15 mouse cellular contexts compared by ENCODE assay signal in genomic region chr7:83744250-83744649, GRCm38 (mm10). TPM values are rescaled to one million over a fixed set of nuclear protein-coding genes. Genes with fewer than 3 reads are reported as not detected.
DNase-seq lines count a peak whose midpoint lies in the region; ATAC-seq lines count a peak whose summit lies in the region.
"Had no signal": no experiment of that assay in that cellular context is flagged by ENCODE, and none has a peak within 500 bp of the region (broad histone marks: within the 10 kb centered on the region; RNA-seq: fewer than 3 reads in every experiment).

No protein-coding gene starts in this region.

- no peaks in the 10 kb centered on the region for H3K9me3 ChIP-seq in hindbrain, embryonic 13.5 days
- H3K9me3 ChIP-seq in hindbrain, embryonic 11.5 days (ENCODE audit: control insufficient read depth, low read length): no peaks in the 10 kb centered on the region
- H3K9me3 ChIP-seq in midbrain, embryonic 15.5 days: no peaks in the 10 kb centered on the region
- H3K9me3 ChIP-seq in midbrain, embryonic 11.5 days (ENCODE audit: control insufficient read depth, low read length): no peaks in the 10 kb centered on the region
- no peaks in the 10 kb centered on the region for H3K9me3 ChIP-seq in stomach, embryonic 15.5 days
- H3K9me3 ChIP-seq: embryonic facial prominence, embryonic 12.5 days; G1E; liver, embryonic 13.5 days had no signal

- ATAC-seq in hindbrain, embryonic 13.5 days (ENCODE audit: low FRiP score): peak; percentile 36; the same call in 1 of the 2 replicates
- no peak for ATAC-seq in hindbrain, embryonic 11.5 days (ENCODE audit: low FRiP score)
- peak; percentile 80 for ATAC-seq in midbrain, embryonic 15.5 days (replicated peaks)
- no peak for ATAC-seq in midbrain, embryonic 11.5 days (ENCODE audit: low FRiP score)
- ATAC-seq in stomach, embryonic 15.5 days (ENCODE audit: insufficient read depth, low FRiP score, low read depth): no peak
- ATAC-seq: intestine, postnatal 0 days had no signal

- peak; percentile 5 to 27 for DNase-seq in cerebellum, postnatal 25 days
- no peak for DNase-seq in cerebellum, postnatal 10 days
- DNase-seq in hindbrain, embryonic 11.5 days (ENCODE audit: low spot score): no peak
- DNase-seq in midbrain, embryonic 11.5 days (ENCODE audit: low spot score, missing footprints): no peak
- DNase-seq in thymus, postnatal 4 days: no peak
- DNase-seq: gastrocnemius, postnatal 14 days; liver, embryonic 13.5 days; thymus, postnatal 14 days had no signal

- H3K4me3 ChIP-seq in hindbrain, embryonic 13.5 days: no peak overlapping the region
- no peak overlapping the region for H3K4me3 ChIP-seq in hindbrain, embryonic 11.5 days (ENCODE audit: low read depth, low read length)
- no peak overlapping the region for H3K4me3 ChIP-seq in midbrain, embryonic 15.5 days
- no peak overlapping the region for H3K4me3 ChIP-seq in midbrain, embryonic 11.5 days (ENCODE audit: low read depth, low read length)
- no peak overlapping the region for H3K4me3 ChIP-seq in stomach, embryonic 15.5 days (replicated peaks)
- H3K4me3 ChIP-seq: embryonic facial prominence, embryonic 12.5 days; liver, embryonic 13.5 days had no signal

- H3K27ac ChIP-seq in hindbrain, embryonic 13.5 days: no peak overlapping the region
- H3K27ac ChIP-seq in hindbrain, embryonic 11.5 days (ENCODE audit: low read depth, low read length): no peak overlapping the region
- H3K27ac ChIP-seq in midbrain, embryonic 15.5 days: no peak overlapping the region
- no peak overlapping the region for H3K27ac ChIP-seq in midbrain, embryonic 11.5 days (ENCODE audit: low read depth, low read length)
- H3K27ac ChIP-seq in stomach, embryonic 15.5 days: no peak overlapping the region
- H3K27ac ChIP-seq: liver, embryonic 13.5 days had no signal

- H3K4me2 ChIP-seq in hindbrain, embryonic 13.5 days: no peak overlapping the region
- H3K4me2 ChIP-seq in hindbrain, embryonic 11.5 days (replicated peaks; ENCODE audit: low read depth, low read length): no peak overlapping the region
- H3K4me2 ChIP-seq in midbrain, embryonic 15.5 days: no peak overlapping the region
- no peak overlapping the region for H3K4me2 ChIP-seq in midbrain, embryonic 11.5 days
- peak overlapping the region; percentile 41; the same call in 1 of the 2 replicates for H3K4me2 ChIP-seq in stomach, embryonic 15.5 days
- H3K4me2 ChIP-seq: liver, embryonic 13.5 days had no signal

- H3K4me1 ChIP-seq in hindbrain, embryonic 13.5 days (replicated peaks): peaks cover 12% of the 10 kb centered on the region
- H3K4me1 ChIP-seq in hindbrain, embryonic 11.5 days (replicated peaks; ENCODE audit: control insufficient read depth, insufficient read depth, low read length): no peaks in the 10 kb centered on the region
- H3K4me1 ChIP-seq in midbrain, embryonic 15.5 days: peaks cover 7% of the 10 kb centered on the region; the same call in 1 of the 2 replicates
- peaks cover 4% of the 10 kb centered on the region for H3K4me1 ChIP-seq in midbrain, embryonic 11.5 days (ENCODE audit: control insufficient read depth, insufficient read depth, low read length)
- peaks cover 16% of the 10 kb centered on the region; the same call in 1 of the 2 replicates for H3K4me1 ChIP-seq in stomach, embryonic 15.5 days
- H3K4me1 ChIP-seq: liver, embryonic 13.5 days had no signal

- no peaks in the 10 kb centered on the region for H3K36me3 ChIP-seq in hindbrain, embryonic 13.5 days
- no peaks in the 10 kb centered on the region for H3K36me3 ChIP-seq in hindbrain, embryonic 11.5 days (ENCODE audit: control insufficient read depth, insufficient read depth, low read length)
- no peaks in the 10 kb centered on the region for H3K36me3 ChIP-seq in midbrain, embryonic 15.5 days (replicated peaks)
- no peaks in the 10 kb centered on the region for H3K36me3 ChIP-seq in midbrain, embryonic 11.5 days (ENCODE audit: control insufficient read depth, insufficient read depth, low read length)
- H3K36me3 ChIP-seq in stomach, embryonic 15.5 days: no peaks in the 10 kb centered on the region
- H3K36me3 ChIP-seq: embryonic facial prominence, embryonic 12.5 days; G1E; liver, embryonic 13.5 days had no signal

- no peak overlapping the region for H3K9ac ChIP-seq in hindbrain, embryonic 13.5 days
- H3K9ac ChIP-seq in hindbrain, embryonic 11.5 days (ENCODE audit: low read depth, low read length): no peak overlapping the region
- H3K9ac ChIP-seq in midbrain, embryonic 15.5 days: no peak overlapping the region
- no peak overlapping the region for H3K9ac ChIP-seq in midbrain, embryonic 11.5 days (ENCODE audit: low read length)
- no peak overlapping the region for H3K9ac ChIP-seq in stomach, embryonic 15.5 days
- H3K9ac ChIP-seq: embryonic facial prominence, embryonic 12.5 days; liver, embryonic 13.5 days had no signal

- no peaks in the 10 kb centered on the region for H3K27me3 ChIP-seq in hindbrain, embryonic 13.5 days
- H3K27me3 ChIP-seq in hindbrain, embryonic 11.5 days (ENCODE audit: control insufficient read depth, insufficient read depth, low read length): no peaks in the 10 kb centered on the region
- no peaks in the 10 kb centered on the region for H3K27me3 ChIP-seq in midbrain, embryonic 15.5 days (replicated peaks)
- H3K27me3 ChIP-seq in midbrain, embryonic 11.5 days (ENCODE audit: control insufficient read depth, insufficient read depth, low read length): no peaks in the 10 kb centered on the region
- H3K27me3 ChIP-seq in stomach, embryonic 15.5 days (replicated peaks): no peaks in the 10 kb centered on the region
- H3K27me3 ChIP-seq: embryonic facial prominence, embryonic 12.5 days; liver, embryonic 13.5 days had no signal

- 73% methylated on average over 4 of the region's 4 CpGs for WGBS in hindbrain, embryonic 13.5 days
- 78% methylated on average over 4 of the region's 4 CpGs for WGBS in hindbrain, embryonic 11.5 days
- WGBS in midbrain, embryonic 15.5 days: 73% methylated on average over 4 of the region's 4 CpGs
- WGBS in midbrain, embryonic 11.5 days: 79% methylated on average over 4 of the region's 4 CpGs
- WGBS in stomach, embryonic 15.5 days: 76% methylated on average over 4 of the region's 4 CpGs

RNA-seq across cellular contexts. Expression of gene Il16, which starts 1.3 kb away (rescaled TPM):
- 1.4 and 1.6 TPM in 2 replicates for polyA plus RNA-seq in hindbrain, embryonic 13.5 days (2015; fragmentation: Nextera tagmentation; extraction: Ambion mirVana)
- 1.0 and 1.5 TPM in 2 replicates for polyA plus RNA-seq in hindbrain, embryonic 11.5 days (2014; fragmentation: Nextera tagmentation; extraction: Ambion mirVana)
- 0.93 and 1.3 TPM in 2 replicates for polyA plus RNA-seq in midbrain, embryonic 15.5 days (2015; fragmentation: Nextera tagmentation; extraction: Ambion mirVana)
- polyA plus RNA-seq in midbrain, embryonic 11.5 days (2014; fragmentation: Nextera tagmentation; extraction: Ambion mirVana): 1.0 and 1.1 TPM in 2 replicates
- 5.5 and 5.7 TPM in 2 replicates for polyA plus RNA-seq in stomach, embryonic 15.5 days (2015; fragmentation: Nextera tagmentation; extraction: Ambion mirVana)

RNA-seq across cellular contexts. Expression of gene Cfap161, which starts 50.4 kb away (rescaled TPM):
- polyA plus RNA-seq in hindbrain, embryonic 13.5 days (2015; fragmentation: Nextera tagmentation; extraction: Ambion mirVana): 0.87 and 1.6 TPM in 2 replicates
- polyA plus RNA-seq in hindbrain, embryonic 11.5 days (2014; fragmentation: Nextera tagmentation; extraction: Ambion mirVana): 0.99 and 1.5 TPM in 2 replicates
- polyA plus RNA-seq in midbrain, embryonic 15.5 days (2015; fragmentation: Nextera tagmentation; extraction: Ambion mirVana): 1.5 and 2.2 TPM in 2 replicates
- polyA plus RNA-seq in midbrain, embryonic 11.5 days (2014; fragmentation: Nextera tagmentation; extraction: Ambion mirVana): not detected in 2 replicates
- polyA plus RNA-seq in stomach, embryonic 15.5 days (2015; fragmentation: Nextera tagmentation; extraction: Ambion mirVana): 0.32 TPM in 1 of 2 replicates, not detected in the other
- polyA plus RNA-seq: G1E; intestine, postnatal 0 days; liver, embryonic 13.5 days; spleen, adult 2 months had no signal

Comparison
In these comparisons a context has a peak if more than half of its experiments do, and no peak if none do; other contexts are left out.
1. DNase-seq: peak in cerebellum, postnatal 25 days (2 of 2); none in cerebellum, postnatal 10 days (0 of 2), hindbrain, embryonic 11.5 days (single experiment), midbrain, embryonic 11.5 days (single experiment) and thymus, postnatal 4 days (single experiment).
2. ATAC-seq: peak in hindbrain, embryonic 13.5 days (single experiment) and midbrain, embryonic 15.5 days (single experiment); none in hindbrain, embryonic 11.5 days (single experiment), midbrain, embryonic 11.5 days (single experiment) and stomach, embryonic 15.5 days (single experiment).